Mouse (Mus musculus) layer of hippocampus, adult 9-11 months (tissue): ENCODE measurements at regions not wholly inside any gene's neighbourhood (a gene's known extent, or its start where the extent isn't known, plus 50 kb on each side); places are given as distances from the start of the nearest gene placed in this dataset.

Experiments
- DNase-seq: peaks from one replicate; pipeline ENCODE4 v3.0.0; 2022

DNA sequence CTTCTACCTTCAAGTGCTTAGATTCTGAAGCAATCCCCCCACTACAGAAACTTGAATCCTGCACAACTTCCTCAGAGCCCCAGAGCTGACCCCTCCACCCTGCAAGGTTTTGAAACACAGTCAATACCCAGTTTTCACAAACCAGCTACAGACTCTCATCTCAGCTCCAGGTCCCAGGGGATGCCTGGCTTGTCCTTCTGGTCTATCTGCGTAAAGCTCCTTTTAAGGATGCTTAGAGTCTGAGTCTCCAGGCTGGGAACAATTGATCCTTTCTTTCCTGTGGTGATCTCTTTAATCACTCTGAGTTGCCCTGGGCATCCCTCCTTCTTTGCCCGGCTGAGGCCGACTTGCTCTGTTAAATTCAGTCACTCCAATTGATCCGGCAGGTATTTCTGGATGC lies 500.4 kb downstream of the Med13l start:
- DNase-seq = no peak

DNA sequence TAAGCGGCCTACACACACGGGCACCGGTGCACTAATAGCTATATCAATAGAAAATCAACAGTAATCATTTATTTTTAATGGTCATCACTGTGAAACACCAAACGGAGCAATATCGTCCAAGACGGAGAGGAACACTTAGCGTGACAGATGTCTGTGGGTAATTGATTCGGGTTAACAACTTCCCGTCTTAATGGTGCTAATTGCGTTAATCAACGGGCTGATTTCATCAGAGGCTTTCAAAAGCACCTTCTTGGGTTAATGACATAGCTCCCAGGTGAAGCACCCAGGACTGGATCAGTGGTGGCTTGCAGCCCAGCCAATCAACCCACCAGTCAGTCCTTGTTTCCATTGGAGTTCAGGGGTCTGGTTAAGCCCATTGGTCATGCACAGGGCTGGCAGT lies 502.0 kb downstream of the Med13l start:
- no peak for DNase-seq

DNA sequence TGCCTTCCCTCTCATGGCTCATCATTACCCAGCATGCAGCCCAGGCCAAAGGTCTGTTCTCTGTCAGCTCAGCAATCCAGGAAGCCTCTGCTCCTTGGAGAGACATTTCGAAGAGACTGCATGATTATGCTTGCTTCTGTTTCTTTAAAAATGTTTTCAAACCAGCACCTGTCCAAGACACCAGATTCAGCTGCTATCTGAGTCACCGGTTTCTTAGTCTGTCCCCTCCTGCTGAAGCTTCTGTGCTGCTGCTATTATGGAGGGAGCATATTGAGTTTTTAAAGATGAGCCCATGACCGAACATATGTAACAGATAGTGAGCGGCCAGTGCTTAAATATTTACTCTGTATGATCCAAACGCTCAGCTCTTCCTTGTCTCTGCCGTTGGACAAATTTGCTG lies 506.2 kb downstream of the Med13l start:
- DNase-seq = peak; percentile 31

DNA sequence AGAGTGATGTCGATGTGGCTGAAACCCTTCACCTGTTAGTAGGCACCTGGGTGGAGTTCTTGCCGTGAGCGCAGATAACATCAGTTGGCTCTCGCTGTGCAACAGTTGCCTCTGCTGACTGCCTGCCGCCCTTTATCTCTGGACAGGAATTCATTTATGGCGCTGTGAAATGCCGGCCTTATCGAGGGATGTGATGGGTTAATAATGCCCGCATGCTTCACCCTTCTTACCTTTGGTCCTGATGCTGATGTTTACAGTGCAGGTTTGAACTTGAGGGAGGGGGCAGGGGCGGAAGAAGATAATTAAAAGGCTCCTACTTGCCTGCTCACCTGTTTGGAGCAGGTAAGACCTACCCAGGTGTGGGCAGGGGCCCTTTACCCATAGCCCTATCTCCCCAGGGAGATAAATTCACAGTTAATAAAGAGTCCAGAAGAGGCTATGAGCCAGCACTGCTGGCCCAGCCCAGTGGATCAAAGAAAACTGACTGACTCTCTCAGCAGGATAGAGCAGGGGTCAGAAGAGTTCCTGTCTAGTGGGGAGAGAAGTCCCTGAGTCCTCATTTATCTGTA lies 509.4 kb downstream of the Med13l start:
- DNase-seq = no peak

DNA sequence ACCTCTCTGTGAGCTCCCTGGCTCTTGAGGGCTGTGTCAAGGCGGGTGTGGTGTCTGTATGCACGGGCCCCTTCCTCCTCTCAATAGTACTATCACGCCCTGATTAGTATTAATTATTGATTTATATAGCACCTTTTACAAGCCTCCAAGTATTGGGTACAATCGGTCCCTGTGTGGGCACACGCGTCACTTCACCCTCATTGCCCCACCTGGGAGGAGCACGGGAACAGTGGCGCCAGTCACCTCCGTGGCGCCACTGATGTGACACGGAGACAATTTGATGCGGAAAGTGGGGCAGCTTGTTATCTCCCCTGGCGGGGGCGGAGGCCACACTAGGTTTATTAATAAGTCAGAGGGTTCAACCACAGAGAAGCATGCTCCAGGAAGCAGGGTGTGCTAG lies 512.2 kb downstream of the Med13l start:
- no peak for DNase-seq

DNA sequence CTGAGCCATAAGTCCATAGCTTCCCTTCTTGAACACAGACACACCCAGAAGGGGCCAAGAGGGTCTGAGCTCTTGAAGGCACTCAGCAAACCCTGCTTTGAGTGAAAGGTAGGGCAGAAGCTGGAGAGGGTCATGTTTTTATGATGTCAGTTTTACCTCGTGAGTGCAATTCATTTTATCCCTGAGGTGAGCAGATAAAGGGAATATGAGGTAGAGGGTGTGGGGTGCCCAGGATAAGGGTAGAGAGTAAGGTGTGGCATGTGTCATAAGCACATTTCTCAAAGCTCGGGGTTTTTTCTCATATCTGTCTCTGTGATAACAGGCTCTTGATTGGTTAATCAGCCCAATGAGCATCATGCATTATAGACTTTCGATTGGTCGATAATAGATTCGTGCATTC lies 520.3 kb downstream of the Med13l start:
- no peak for DNase-seq

DNA sequence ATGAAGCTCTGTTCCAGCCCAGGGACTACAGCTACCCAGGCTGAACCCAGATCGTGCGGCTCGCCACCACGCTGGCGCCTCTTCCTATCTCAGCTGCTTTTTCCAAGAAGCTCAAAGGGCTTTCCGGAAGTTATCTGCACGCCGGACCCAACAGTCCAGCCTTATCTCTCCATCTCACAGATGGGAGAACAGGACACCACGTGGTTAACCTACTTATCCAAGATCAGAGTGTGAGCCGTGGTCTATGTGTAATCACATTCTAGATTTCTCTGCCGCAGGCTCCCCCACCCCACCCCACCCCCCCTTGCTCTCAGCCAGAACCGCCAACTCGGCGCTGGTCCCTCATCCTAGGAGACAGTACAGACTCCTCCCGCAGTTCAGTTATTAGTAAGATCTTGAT lies 522.4 kb downstream of the Med13l start:
- no peak for DNase-seq

DNA sequence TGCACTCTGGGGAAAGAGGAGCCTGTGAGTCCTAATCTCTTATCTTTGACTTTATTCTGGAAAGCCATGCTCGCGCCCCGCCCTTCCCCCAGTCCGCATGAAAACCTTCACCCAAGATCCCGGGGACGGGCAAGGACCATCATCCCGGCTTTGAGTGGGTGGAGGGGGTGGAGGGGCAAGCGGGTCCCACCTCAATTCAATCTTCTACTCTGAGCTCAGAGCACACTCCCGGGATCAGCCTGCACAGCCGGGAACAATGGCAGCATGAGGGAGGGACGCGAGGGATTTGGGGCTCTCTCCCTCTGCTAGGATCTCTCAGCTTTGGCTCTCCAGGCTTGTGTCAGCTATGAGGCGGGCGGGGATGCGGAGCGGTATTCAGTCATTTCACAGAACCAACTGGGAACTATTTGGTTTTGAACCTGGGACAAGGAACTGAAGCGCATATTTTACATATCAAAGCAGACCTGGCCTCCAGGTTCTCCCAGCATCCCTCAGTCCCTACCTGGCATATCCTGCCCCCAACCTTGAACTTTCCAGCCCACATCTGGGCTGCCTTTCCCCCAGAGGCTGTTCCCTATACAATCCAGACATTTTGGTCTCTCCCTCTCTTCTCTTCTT lies 537.2 kb downstream of the Med13l start:
- no peak for DNase-seq

DNA sequence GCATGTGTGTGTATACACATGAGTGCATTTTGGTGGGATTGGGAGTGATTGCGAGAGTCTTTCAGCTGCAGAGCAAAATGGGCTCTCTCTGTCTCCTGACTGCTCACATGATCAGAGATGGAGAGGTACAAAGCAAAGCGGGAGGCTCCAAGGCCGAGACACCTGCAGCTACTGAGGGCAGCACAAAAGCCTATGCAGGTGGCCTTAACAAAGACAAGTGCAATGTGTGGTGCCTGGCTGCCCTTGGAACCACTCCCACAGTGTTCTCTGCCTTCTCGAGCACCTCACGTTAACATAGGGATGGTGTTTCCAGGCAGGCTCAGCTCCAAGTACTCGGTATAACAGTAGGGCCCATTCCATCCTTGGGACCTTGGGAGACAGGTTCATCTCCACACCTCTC lies 539.3 kb downstream of the Med13l start:
- no peak for DNase-seq

DNA sequence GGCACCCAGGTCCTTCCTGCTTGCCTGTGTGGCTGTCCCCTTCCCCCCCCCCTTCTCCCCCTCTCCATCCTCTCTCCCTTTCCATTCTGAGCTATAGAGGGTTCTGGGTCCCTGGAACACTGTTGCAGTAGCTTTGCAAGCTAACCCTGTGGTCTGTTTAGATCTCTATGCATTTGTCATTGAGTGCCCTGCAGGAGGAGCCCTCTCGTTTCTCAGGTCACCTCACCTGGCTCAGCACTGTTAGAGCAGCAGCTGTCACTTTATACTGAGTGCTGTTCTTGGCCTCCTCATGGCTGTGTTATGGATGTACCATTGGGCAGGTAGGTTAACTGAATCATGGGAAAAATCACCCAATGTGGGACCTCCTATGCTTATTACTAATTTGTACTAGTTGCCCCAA lies 543.0 kb downstream of the Med13l start:
- DNase-seq = no peak

DNA sequence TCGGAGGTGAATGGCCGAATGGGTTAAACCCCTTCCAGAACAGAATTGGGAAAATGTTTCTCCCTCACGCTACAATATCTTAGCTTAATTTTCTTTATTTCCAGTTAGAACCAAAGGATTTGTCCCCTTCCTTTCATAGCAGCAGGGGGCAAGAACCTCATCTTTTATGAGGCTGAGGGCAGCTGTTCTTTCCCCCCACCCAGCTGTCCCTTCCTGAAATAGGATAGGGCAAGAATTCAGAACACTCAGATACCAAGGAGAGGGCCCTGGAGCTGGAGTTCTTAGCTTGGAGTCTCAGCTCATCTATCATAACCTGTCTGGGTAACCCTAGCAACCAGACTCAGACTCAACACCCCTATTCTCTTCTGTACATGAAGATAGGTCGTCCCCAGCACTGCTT lies 547.4 kb downstream of the Med13l start:
- no peak for DNase-seq

DNA sequence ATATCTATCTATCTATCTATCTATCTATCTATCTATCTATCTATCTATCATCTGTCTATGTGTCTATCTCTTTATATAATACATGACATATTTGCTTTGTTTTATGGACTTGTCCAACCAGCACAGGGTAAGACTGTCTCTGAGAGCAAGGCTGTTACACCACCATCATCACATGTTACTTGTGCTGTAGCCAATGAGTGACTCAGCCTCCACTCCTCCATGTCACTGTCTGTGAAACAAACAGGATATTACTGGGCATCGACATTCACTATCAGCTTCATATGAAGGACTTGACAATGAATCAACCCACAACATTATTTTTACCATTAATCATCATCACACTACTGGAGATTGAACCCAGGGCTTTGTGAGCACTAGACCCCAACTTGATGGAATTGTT lies 549.0 kb downstream of the Med13l start:
- no peak for DNase-seq

DNA sequence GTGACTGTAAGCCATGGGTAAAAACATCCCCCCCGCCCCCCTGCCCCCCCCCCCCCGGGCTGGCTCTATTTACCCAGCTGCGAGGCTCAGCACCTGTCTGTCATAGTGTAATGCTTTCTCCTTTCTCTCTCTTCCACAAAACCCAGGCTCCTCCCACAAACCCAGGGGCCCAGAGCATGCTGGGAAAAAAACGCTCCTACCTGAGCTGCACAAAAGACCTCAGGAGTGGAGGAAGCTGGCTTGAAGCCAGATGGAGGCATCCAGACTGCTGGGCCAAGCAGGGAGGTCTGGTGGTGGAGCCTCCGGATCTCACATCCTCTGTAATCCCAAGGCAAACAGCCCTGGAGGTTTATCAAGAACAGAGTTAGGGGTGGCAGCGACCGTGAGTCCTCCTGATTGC lies 553.6 kb downstream of the Med13l start:
- DNase-seq = no peak

DNA sequence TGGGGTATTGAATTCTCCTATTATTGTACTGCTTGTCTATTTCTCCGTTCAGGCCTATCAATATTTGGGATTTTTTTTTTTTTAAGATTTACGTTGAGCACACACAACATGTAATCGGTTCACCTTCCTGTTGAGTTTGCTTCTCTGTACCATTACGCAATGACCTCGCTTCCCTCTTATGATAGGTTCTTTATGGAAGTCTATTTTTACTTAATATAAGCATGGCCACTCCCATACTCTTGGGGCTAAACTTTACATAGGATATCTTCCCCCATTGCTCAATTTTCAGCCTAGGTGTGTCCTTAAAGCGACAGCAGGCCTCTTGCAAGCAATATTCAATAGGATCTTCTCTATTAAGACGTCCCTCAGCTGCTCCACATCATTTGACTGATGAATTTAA lies 544.7 kb upstream of the Tbx3 start:
- DNase-seq = no peak

DNA sequence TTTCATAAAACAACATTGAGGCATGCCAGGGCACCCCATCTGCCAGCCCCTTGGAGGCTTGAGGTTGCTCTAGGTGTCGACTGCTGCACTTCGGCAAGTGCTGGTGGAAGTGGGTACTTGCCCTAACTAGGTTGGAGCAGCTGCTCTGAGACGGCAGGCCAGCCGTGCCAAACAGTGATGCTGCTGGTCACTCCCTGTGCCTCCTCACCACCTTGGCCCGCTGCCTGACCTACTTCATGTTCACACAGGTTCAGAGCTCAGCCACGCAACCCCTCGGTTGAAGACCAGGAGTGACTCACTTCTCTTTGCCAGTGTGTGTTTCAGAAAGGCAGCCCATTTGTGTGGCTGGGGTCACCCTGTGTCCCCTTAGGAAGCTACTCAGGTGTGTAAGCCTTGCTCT lies 540.3 kb upstream of the Tbx3 start:
- no peak for DNase-seq

DNA sequence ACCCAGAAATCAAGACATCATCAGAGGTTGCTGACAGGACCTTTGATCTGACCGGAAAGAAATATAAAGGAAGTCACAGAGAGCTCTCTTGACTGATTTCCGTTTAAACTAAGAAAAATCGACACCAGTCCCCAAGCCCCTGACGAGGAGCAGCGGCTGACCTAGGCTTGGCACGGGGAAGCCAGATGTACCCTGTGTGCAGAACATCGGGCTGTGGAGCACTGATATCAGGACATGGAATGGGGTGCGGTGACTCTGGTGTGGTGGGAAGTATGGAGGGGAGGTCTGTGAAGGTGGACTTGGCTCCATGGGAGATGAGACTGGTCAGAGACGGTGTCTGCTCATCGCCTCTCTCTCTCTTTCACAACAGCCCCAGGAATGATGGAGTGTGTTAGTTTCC lies 539.0 kb upstream of the Tbx3 start:
- no peak for DNase-seq

DNA sequence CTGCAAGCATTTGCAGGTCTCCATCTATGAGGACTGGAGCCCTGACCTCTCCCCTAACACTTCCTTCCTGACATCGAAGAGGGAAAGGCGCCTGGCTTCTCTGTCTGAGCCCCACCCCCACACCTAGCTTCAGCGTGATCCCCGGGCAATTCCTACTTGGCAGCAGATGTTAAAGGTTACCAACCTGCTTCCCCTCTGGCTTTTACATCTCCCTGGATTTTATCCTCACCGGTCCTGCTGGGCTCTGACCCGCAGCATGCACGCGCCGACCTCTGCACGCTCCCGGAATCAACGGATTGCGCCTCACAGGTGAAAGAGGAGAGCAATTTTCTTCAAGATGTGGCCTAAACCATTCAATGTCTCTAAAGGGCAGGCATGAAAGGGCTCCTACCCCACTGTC lies 537.1 kb upstream of the Tbx3 start:
- no peak for DNase-seq

DNA sequence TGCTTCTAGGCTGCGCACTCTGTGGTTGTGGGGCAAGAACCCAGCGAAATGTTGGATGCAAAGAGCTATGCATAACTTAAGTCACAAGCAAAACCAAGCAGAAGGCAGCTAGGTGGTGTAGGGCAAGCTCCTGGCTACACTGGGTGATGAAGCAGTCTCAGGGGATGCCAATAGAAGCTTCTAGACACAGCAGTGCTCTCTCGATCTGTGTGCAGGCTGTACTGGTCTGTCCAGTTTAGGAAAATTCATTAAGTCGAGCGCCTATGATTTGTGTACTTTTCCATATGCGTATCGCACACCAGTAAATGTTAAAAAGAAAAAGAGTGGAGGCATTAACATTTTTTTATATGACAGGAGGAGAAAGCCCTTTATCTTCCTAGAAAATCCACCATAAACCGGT lies 533.6 kb upstream of the Tbx3 start:
- no peak for DNase-seq

DNA sequence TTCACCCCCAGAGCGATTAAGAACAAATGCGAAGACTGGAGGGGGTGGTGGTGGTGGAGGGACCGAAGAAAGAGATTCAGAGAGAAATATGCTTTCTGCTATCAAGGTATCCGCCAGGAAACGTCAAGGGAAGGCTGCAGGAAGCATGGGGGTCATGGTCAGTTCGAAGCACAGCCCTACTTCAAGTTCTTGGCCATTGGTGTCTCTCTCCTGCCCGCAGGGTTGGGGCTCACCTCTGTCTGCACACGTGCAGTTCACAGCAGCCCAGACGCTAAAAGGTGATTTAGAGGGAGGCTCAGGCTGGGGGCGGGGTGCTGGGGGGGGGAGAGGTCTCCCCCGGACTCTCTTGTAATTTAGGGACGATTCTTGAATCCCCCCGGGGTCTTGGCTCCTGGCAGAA lies 533.1 kb upstream of the Tbx3 start:
- DNase-seq = no peak

DNA sequence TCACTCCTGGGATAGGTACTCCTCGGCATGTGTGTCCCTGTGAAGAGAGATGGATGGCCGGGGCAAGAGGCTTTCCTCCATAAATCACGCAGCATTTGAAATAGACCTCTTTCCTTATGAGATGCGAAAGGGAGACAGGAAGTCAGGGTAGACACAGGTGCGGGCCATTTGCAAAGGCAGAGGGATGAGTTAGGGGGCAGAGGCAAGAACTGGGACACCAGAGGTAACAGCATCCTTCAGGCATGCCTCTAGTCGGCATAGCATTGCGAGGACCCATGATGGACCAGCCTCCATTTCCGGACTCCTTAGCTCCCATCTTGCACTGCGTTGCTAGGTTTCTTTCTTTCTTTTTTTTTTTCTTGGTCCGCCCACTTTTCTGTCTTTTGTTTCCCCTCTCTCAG lies 532.6 kb upstream of the Tbx3 start:
- DNase-seq = no peak

DNA sequence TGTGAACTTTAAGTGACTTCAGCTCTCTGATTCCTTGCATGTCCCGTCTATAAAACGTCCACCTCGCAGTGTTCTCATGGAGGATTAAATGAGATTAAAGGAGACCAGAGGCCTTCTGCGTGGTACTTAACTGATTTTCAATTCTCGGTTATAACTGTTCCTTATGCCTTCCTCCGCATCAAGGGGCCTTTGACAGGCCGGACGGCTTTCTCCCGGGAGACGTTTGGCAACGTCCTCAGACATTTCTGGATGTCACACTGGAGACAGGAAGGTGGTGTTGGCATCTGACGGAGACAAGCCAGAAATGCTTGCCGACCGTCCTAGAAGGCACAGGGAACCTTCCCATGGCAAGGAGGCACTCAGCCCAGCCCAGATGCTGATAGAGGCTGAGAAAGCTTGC lies 532.2 kb upstream of the Tbx3 start:
- DNase-seq = no peak

DNA sequence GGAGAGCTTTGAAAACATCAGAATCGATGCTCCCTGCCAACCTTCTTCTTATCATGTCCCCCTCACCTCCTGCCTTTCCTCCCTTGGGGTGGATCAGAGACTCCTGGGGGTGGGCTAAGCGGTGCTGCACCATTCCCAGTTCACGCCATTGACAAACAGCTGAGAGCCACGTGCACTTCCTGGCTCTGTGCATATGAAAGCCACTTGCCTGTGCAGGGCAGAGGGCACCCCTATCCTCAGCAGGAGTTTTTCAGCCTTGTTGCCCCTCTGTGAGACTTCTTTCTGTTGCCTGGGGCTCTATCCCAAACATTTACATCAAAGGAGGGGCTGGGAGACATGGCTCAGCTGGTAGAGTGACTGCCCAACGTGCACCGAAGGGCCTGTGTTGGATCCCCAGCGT lies 531.1 kb upstream of the Tbx3 start:
- DNase-seq = no peak

DNA sequence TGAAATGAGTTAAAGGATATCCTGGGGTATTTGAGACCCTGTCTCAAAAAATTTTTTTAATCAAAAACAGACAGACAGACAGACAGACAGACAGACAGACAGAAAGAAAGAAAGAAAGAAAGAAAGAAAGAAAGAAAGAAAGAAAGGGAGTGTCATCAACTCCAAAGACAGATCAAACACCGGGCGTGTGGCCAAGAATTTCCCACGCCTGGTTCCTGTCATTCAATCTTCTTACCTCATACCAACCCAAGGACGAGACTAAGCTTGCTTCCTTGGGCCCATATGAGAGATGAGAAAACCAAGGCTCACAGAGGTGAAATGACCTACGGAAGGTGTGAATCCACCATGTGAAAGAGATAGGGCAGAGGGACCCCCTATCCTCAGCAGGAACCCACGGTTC lies 530.7 kb upstream of the Tbx3 start:
- DNase-seq = no peak

DNA sequence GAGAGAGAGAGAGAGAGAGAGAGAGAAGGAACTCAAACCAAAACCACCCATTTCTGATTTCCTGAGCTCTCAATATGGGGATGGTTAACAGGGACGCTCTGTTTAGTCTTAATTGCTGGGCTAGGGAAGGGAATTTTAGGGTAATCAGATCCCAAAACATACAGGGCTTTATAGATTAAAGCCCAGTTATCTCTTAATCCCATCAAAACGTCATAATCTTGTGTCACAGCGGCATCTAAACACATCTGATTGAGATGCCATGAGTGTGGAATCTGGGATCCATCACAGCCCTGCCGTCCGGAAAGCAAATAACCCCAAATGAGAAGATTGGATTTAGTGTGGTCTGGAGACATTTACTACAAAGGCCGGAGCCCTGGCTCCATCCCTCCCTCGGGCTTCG lies 527.1 kb upstream of the Tbx3 start:
- no peak for DNase-seq

DNA sequence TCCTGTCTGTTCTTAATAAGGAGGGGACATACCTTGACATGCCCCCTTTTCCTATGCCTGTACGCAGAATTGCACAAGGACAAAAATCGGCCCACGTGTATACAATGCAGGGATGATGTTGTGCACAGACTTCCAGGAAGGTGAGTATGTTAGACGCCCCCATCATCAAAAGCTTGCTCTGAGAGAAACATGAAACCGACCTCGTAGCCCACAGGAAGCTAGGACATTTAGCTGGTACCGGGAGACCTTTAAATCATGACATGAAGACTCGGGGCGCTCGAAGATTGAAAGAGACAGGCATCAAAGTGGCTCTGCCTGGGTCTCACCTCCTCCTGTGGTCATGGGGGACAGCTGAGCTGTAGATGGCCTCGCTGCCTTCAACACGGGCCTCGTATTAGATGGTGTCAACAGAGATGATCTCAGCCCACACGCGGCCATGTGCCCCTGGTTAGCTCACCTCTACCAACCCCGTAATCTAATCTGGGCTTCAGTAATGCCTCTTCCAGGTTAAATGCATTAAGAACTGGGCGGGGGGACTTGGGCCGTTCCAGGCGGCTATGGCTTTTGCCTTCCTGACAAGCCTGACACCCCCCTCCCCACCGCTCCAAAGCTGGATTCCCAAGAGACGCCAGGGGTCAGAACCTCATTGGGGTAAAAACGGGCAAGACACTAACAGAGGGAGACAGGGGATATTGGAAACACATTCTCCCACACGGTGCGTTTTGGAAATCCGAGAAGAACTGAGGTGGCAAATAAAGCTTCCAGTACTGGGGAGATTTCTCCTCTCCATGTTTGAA lies 520.9 kb upstream of the Tbx3 start:
- DNase-seq = no peak
